In the genomic region with DNA sequence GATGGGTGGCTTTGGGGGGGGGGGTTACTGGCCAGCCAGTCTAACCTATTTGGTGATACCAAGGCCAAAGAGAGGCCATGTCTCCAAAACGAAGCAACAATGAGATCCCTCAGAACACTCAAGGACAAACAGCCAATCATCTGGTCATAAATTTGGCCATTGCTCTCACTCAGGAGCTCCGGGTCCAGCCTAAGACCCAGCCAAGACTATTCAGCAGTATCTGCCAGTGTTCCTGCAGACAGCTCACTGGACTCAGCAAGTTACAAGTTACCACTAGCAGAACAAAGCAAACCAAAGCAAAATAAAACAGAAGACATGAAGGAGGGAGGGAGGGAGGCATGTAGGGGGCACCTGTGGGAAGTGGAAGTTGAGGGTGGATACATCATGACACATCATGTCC, we compare ENCODE assay signal across 21 mouse cellular contexts.
"Had no signal": no experiment of that assay in that cellular context is flagged by ENCODE, and none has a peak within 500 bp of the region (broad histone marks: within the 10 kb centered on the region; RNA-seq: fewer than 3 reads in every experiment).

No protein-coding gene starts in this region.

- H3K9ac ChIP-seq: forebrain, postnatal 0 days; heart, embryonic 13.5 days; heart, embryonic 15.5 days; hindbrain, embryonic 13.5 days; hindbrain, embryonic 15.5 days; kidney, embryonic 15.5 days; limb, embryonic 12.5 days; liver, embryonic 13.5 days; liver, embryonic 15.5 days had no signal

- H3K4me3 ChIP-seq: heart, embryonic 13.5 days; heart, embryonic 15.5 days; hindbrain, embryonic 13.5 days; hindbrain, embryonic 15.5 days; kidney, embryonic 15.5 days; left cerebral cortex, adult 2 months; limb, embryonic 10.5 days; limb, embryonic 12.5 days; liver, embryonic 13.5 days; liver, embryonic 15.5 days had no signal

- H3K27me3 ChIP-seq: heart, embryonic 13.5 days; heart, embryonic 15.5 days; hindbrain, embryonic 13.5 days; hindbrain, embryonic 15.5 days; kidney, embryonic 15.5 days; limb, embryonic 12.5 days; liver, embryonic 13.5 days; liver, embryonic 15.5 days had no signal

- H3K4me2 ChIP-seq: heart, embryonic 13.5 days; heart, embryonic 15.5 days; hindbrain, embryonic 13.5 days; hindbrain, embryonic 15.5 days; kidney, embryonic 15.5 days; limb, embryonic 12.5 days; liver, embryonic 11.5 days; liver, embryonic 13.5 days; liver, embryonic 15.5 days had no signal

- H3K9me3 ChIP-seq: heart, embryonic 13.5 days; heart, embryonic 15.5 days; hindbrain, embryonic 13.5 days; hindbrain, embryonic 15.5 days; kidney, embryonic 15.5 days; limb, embryonic 10.5 days; limb, embryonic 12.5 days; liver, embryonic 13.5 days; liver, embryonic 15.5 days had no signal

- H3K36me3 ChIP-seq: liver, embryonic 13.5 days had no signal

- H3K27ac ChIP-seq: heart, embryonic 13.5 days; hindbrain, embryonic 13.5 days; hindbrain, embryonic 15.5 days; hindbrain, postnatal 0 days; kidney, embryonic 15.5 days; kidney, postnatal 0 days; left cerebral cortex, adult 2 months; limb, embryonic 10.5 days; limb, embryonic 12.5 days; liver, embryonic 13.5 days; liver, embryonic 15.5 days had no signal

- ATAC-seq: forebrain, postnatal 0 days; hindbrain, postnatal 0 days; intestine, embryonic 16.5 days had no signal

- DNase-seq: forebrain, postnatal 0 days; gastrocnemius, postnatal 10 days; kidney, adult 11 months; kidney, adult 2 months; kidney, adult 9 months; kidney, postnatal 14 days; kidney, postnatal 36 days; liver, embryonic 13.5 days had no signal

- H3K4me1 ChIP-seq: hindbrain, embryonic 13.5 days had no signal
